Mouse (Mus musculus): ENCODE measurements at regions not wholly inside any gene's neighbourhood (a gene's known extent, or its start where the extent isn't known, plus 50 kb on each side); places are given as distances from the start of the nearest gene placed in this dataset.

GRCm38 (mm10) chr8:87019795-87020194 lies 134.7 kb upstream of the N4bp1 start:
- H3K27ac ChIP-seq (ENCODE audit: low read depth), result no peak overlapping the region
- no peak overlapping the region for H3K4me3 ChIP-seq (ENCODE audit: low read depth, low read length)
- no peaks in the 10 kb centered on the region for H3K27me3 ChIP-seq (ENCODE audit: insufficient read depth, low read length)
- H3K4me2 ChIP-seq (ENCODE audit: low read depth, low read length), result no peak overlapping the region
- H3K9ac ChIP-seq (replicated peaks), result no peak overlapping the region
- no peaks in the 10 kb centered on the region for H3K4me1 ChIP-seq (ENCODE audit: insufficient read depth)
- no peaks in the 10 kb centered on the region for H3K36me3 ChIP-seq (replicated peaks; ENCODE audit: insufficient read depth, low read length)
- ATAC-seq (no peak), DNase-seq (no peak)
- H3K9me3 ChIP-seq (ENCODE audit: low read length), result no peaks in the 10 kb centered on the region
- 82% methylated on average over 3 of the region's 3 CpGs for WGBS (ENCODE audit: insufficient replicate concordance)
- TF ChIP-seq CTCF (IDR thresholded peaks at IDR 0.05; ENCODE audit: low read depth) (no peak), EP300 (IDR thresholded peaks at IDR 0.05; ENCODE audit: low read depth) (no peak)

- no peak for DNase-seq
- no peak overlapping the region for H3K4me2 ChIP-seq (ENCODE audit: low read depth, low read length)
- no peak for ATAC-seq
- no peaks in the 10 kb centered on the region for H3K36me3 ChIP-seq (replicated peaks; ENCODE audit: insufficient read depth, low read length)
- H3K27ac ChIP-seq (ENCODE audit: low read depth), result no peak overlapping the region
- H3K4me3 ChIP-seq (ENCODE audit: low read depth, low read length), result no peak overlapping the region
- H3K9me3 ChIP-seq (ENCODE audit: low read length), result no peaks in the 10 kb centered on the region
- no peak overlapping the region for H3K9ac ChIP-seq (replicated peaks)
- WGBS (ENCODE audit: insufficient replicate concordance), result 80% methylated on average over 1 of the region's 1 CpGs
- H3K27me3 ChIP-seq (ENCODE audit: insufficient read depth, low read length), result no peaks in the 10 kb centered on the region
- H3K4me1 ChIP-seq (ENCODE audit: insufficient read depth), result no peaks in the 10 kb centered on the region
- no peak for TF ChIP-seq EP300 (IDR thresholded peaks at IDR 0.05; ENCODE audit: low read depth)
- TF ChIP-seq CTCF (IDR thresholded peaks at IDR 0.05; ENCODE audit: low read depth), result no peak
Measured at GRCm38 (mm10) chr8:86975546-86975945, 90.5 kb upstream of the N4bp1 start.

- no peaks in the 10 kb centered on the region for H3K9me3 ChIP-seq (ENCODE audit: low read length)
- no peak for DNase-seq
- H3K4me1 ChIP-seq (ENCODE audit: insufficient read depth), result no peaks in the 10 kb centered on the region
- H3K9ac ChIP-seq (replicated peaks), result no peak overlapping the region
- no peak overlapping the region for H3K4me2 ChIP-seq (ENCODE audit: low read depth, low read length)
- H3K27me3 ChIP-seq (ENCODE audit: insufficient read depth, low read length), result no peaks in the 10 kb centered on the region
- no peak overlapping the region for H3K27ac ChIP-seq (ENCODE audit: low read depth)
- H3K4me3 ChIP-seq (ENCODE audit: low read depth, low read length), result no peak overlapping the region
- no peaks in the 10 kb centered on the region for H3K36me3 ChIP-seq (replicated peaks; ENCODE audit: insufficient read depth, low read length)
- no peak for ATAC-seq
- WGBS (ENCODE audit: insufficient replicate concordance), result 76% methylated on average over 3 of the region's 3 CpGs
- TF ChIP-seq CTCF (IDR thresholded peaks at IDR 0.05; ENCODE audit: low read depth), result no peak
- TF ChIP-seq EP300 (IDR thresholded peaks at IDR 0.05; ENCODE audit: low read depth), result no peak
Measured at GRCm38 (mm10) chr8:86971736-86972135, 86.7 kb upstream of the N4bp1 start.

GRCm38 (mm10) chr8:86969051-86969450 lies 84.0 kb upstream of the N4bp1 start:
- no peak overlapping the region for H3K9ac ChIP-seq (replicated peaks)
- no peaks in the 10 kb centered on the region for H3K27me3 ChIP-seq (ENCODE audit: insufficient read depth, low read length)
- H3K36me3 ChIP-seq (replicated peaks; ENCODE audit: insufficient read depth, low read length), result no peaks in the 10 kb centered on the region
- no peak overlapping the region for H3K4me2 ChIP-seq (ENCODE audit: low read depth, low read length)
- TF ChIP-seq EP300 (IDR thresholded peaks at IDR 0.05; ENCODE audit: low read depth), result no peak
- TF ChIP-seq CTCF (IDR thresholded peaks at IDR 0.05; ENCODE audit: low read depth), result no peak
- H3K27ac ChIP-seq (ENCODE audit: low read depth), result no peak overlapping the region
- no peaks in the 10 kb centered on the region for H3K9me3 ChIP-seq (ENCODE audit: low read length)
- ATAC-seq (no peak), DNase-seq (no peak)
- WGBS (ENCODE audit: insufficient replicate concordance), result 64% methylated on average over 2 of the region's 2 CpGs
- H3K4me3 ChIP-seq (ENCODE audit: low read depth, low read length), result no peak overlapping the region
- no peaks in the 10 kb centered on the region for H3K4me1 ChIP-seq (ENCODE audit: insufficient read depth)

GRCm38 (mm10) chr8:86967891-86968311 lies 82.8 kb upstream of the N4bp1 start:
- Histone ChIP-seq H3K36me3 (replicated peaks; ENCODE audit: insufficient read depth, low read length) (no peaks in the 10 kb centered on the region), H3K27ac (ENCODE audit: low read depth) (no peak overlapping the region)

GRCm38 (mm10) chr8:86961218-86962195 lies 76.4 kb upstream of the N4bp1 start:
- WGBS (ENCODE audit: insufficient replicate concordance), result 71% methylated on average over 20 of the region's 20 CpGs
- no peak for ATAC-seq

More at GRCm38 (mm10) chr8:86967891-86968311, 82.8 kb upstream of the N4bp1 start:
- WGBS (ENCODE audit: insufficient replicate concordance), result 37% methylated on average over 3 of the region's 3 CpGs
- Histone ChIP-seq H3K27me3 (ENCODE audit: insufficient read depth, low read length) (no peaks in the 10 kb centered on the region), H3K4me3 (ENCODE audit: low read depth, low read length) (no peak overlapping the region), H3K4me2 (ENCODE audit: low read depth, low read length) (no peak overlapping the region), H3K9ac (replicated peaks) (no peak overlapping the region), H3K4me1 (ENCODE audit: insufficient read depth) (no peaks in the 10 kb centered on the region), H3K9me3 (ENCODE audit: low read length) (no peaks in the 10 kb centered on the region)
- ATAC-seq (no peak), DNase-seq (no peak)
- no peak for TF ChIP-seq CTCF (IDR thresholded peaks at IDR 0.05; ENCODE audit: low read depth)
- TF ChIP-seq EP300 (IDR thresholded peaks at IDR 0.05; ENCODE audit: low read depth), result no peak

More at GRCm38 (mm10) chr8:86961218-86962195, 76.4 kb upstream of the N4bp1 start:
- Histone ChIP-seq H3K9me3 (ENCODE audit: low read length) (no peaks in the 10 kb centered on the region), H3K9ac (replicated peaks) (no peak overlapping the region), H3K27me3 (ENCODE audit: insufficient read depth, low read length) (no peaks in the 10 kb centered on the region), H3K4me1 (ENCODE audit: insufficient read depth) (no peaks in the 10 kb centered on the region), H3K4me3 (ENCODE audit: low read depth, low read length) (no peak overlapping the region), H3K4me2 (ENCODE audit: low read depth, low read length) (no peak overlapping the region), H3K27ac (ENCODE audit: low read depth) (no peak overlapping the region), H3K36me3 (replicated peaks; ENCODE audit: insufficient read depth, low read length) (no peaks in the 10 kb centered on the region)
- TF ChIP-seq CTCF (IDR thresholded peaks at IDR 0.05; ENCODE audit: low read depth), result no peak
- no peak for TF ChIP-seq EP300 (IDR thresholded peaks at IDR 0.05; ENCODE audit: low read depth)
- DNase-seq, result no peak
